Mouse (Mus musculus) ES-E14 (cell line): Measurements from ENCODE around the gene Cfap77. TPM values are rescaled to one million over a fixed set of nuclear protein-coding genes. Genes with fewer than 3 reads are reported as not detected.

Experiments
- DNase-seq: peaks from one replicate; pipeline ENCODE4 v3.0.0-alpha.2; 2013; ENCODE audit warnings: low read depth, low spot score
- H3K27ac ChIP-seq: 2 replicates; pipeline ENCODE4 v1.5.1; 2012; ENCODE audit warnings: low read depth, mild to moderate bottlenecking, low read length, moderate library complexity, mixed read lengths; ENCODE audit not compliant: poor library complexity, insufficient read depth, severe bottlenecking
- H3K36me3 ChIP-seq: 2 replicates; pipeline ENCODE4 v1.6.1; 2012; ENCODE audit warnings: mild to moderate bottlenecking, low read length, moderate library complexity, mixed read lengths; ENCODE audit not compliant: control insufficient read depth, poor library complexity, insufficient read depth, severe bottlenecking
- H3K4me1 ChIP-seq, 2 experiments: fragments of 150-350 bp in 1 of 2; sonication (generic) in 1 of 2; 2 replicates each; pipeline ENCODE4 v1.6.1; 2012; ENCODE audit warnings: low read length in 2 of 2, mild to moderate bottlenecking in 1 of 2, mixed read lengths in 1 of 2; ENCODE audit not compliant: control insufficient read depth in 2 of 2, insufficient read depth in 2 of 2, poor library complexity in 1 of 2
- H3K4me3 ChIP-seq, 2 experiments: fragments of 150-350 bp in 1 of 2; sonication (generic) in 1 of 2; 2 replicates each; pipeline ENCODE4 v1.5.1; 2012; ENCODE audit warnings: low read length in 2 of 2, low read depth in 1 of 2, mild to moderate bottlenecking in 1 of 2, mixed read lengths in 1 of 2; ENCODE audit not compliant: insufficient read depth in 1 of 2, poor library complexity in 1 of 2, severe bottlenecking in 1 of 2
- H3K9ac ChIP-seq: 2 replicates; pipeline ENCODE4 v1.6.1; 2012; ENCODE audit warnings: low read depth, mild to moderate bottlenecking, low read length, mixed read lengths; ENCODE audit not compliant: poor library complexity, insufficient read depth, severe bottlenecking
- H3K9me3 ChIP-seq: fragments of 150-350 bp; sonication (generic); 2 replicates; pipeline ENCODE4 v1.6.1; 2012; ENCODE audit warnings: low read depth, mild to moderate bottlenecking, low read length; ENCODE audit not compliant: control insufficient read depth, insufficient read depth
- CHD2 ChIP-seq: IDR thresholded peaks from 2 replicates; pipeline ENCODE4 v1.6.1; 2014; ENCODE audit warnings: mild to moderate bottlenecking, low read depth, low read length, inconsistent platforms
- HCFC1 ChIP-seq: IDR thresholded peaks from 2 replicates; pipeline ENCODE4 v1.6.1; 2012; ENCODE audit warnings: low read length, inconsistent platforms, borderline replicate concordance; ENCODE audit not compliant: insufficient read depth
- MAFK ChIP-seq: IDR thresholded peaks from 2 replicates; pipeline ENCODE4 v1.6.1; 2014; ENCODE audit warnings: mild to moderate bottlenecking, low read depth, low read length, inconsistent platforms; ENCODE audit not compliant: insufficient read depth
- ZC3H11A ChIP-seq: IDR thresholded peaks from 2 replicates; pipeline ENCODE4 v1.6.1; 2012; ENCODE audit warnings: low read depth, mild to moderate bottlenecking, inconsistent platforms, low read length, borderline replicate concordance
- ZNF384 ChIP-seq: IDR thresholded peaks from 2 replicates; pipeline ENCODE4 v1.6.1; 2012; ENCODE audit warnings: low read depth, low read length, inconsistent platforms
- in situ Hi-C, 2 experiments: fragments of 600-800 bp; cut with MboI; formaldehyde crosslinking; loops; one replicate each; pipeline ENCODE4 v1.15.1; 2025; ENCODE audit warnings: low sequenced_read_pairs in 2 of 2, inconsistent platforms in 1 of 2; ENCODE audit not compliant: unreplicated experiment in 2 of 2
- total RNA-seq: library from RNA; depleted of rRNA; stranded (reverse); fragments of 300-350 nt; gene quantifications from 2 replicates; pipeline ENCODE4 v1.2.3, GENCODE M21; 2012

Cfap77 gene
- total RNA-seq, 1 experiment = 1.0 TPM

GRCm38 (mm10) chr2:28895876-28896275, 159.0 kb downstream of the Cfap77 start:
- no peaks in the 10 kb centered on the region for H3K9me3 ChIP-seq
- H3K9ac ChIP-seq = no peak overlapping the region
- peaks cover 42% of the 10 kb centered on the region for H3K36me3 ChIP-seq
- H3K4me1 ChIP-seq = no peaks in the 10 kb centered on the region
- H3K27ac ChIP-seq = no peak overlapping the region; the same call in 1 of the 2 replicates
- no peak overlapping the region for H3K4me3 ChIP-seq
- in situ Hi-C loops = no loop called here
- TF ChIP-seq HCFC1 (no peak), ZC3H11A (no peak), MAFK (no peak), ZNF384 (no peak), CHD2 (no peak)
- DNase-seq = no peak

- DNase-seq = no peak
- peaks cover 43% of the 10 kb centered on the region for H3K36me3 ChIP-seq
- in situ Hi-C loops = no loop called here
- TF ChIP-seq CHD2 = no peak
- no peak for TF ChIP-seq HCFC1
- TF ChIP-seq ZNF384 = no peak
- no peak for TF ChIP-seq MAFK
- TF ChIP-seq ZC3H11A = no peak
- no peaks in the 10 kb centered on the region for H3K4me1 ChIP-seq
- no peak overlapping the region for H3K9ac ChIP-seq
- no peak overlapping the region for H3K27ac ChIP-seq
- H3K9me3 ChIP-seq = no peaks in the 10 kb centered on the region
- no peak overlapping the region for H3K4me3 ChIP-seq
Measured at GRCm38 (mm10) chr2:28893526-28893925, 161.3 kb downstream of the Cfap77 start.

- Histone ChIP-seq H3K4me3 (no peak overlapping the region), H3K27ac (no peak overlapping the region), H3K36me3 (peaks cover 41% of the 10 kb centered on the region), H3K4me1 (no peaks in the 10 kb centered on the region), H3K9me3 (no peaks in the 10 kb centered on the region), H3K9ac (no peak overlapping the region)
- TF ChIP-seq CHD2 (no peak), HCFC1 (no peak), MAFK (no peak), ZNF384 (no peak), ZC3H11A (no peak)
- no peak for DNase-seq
- in situ Hi-C loops = no loop called here
Measured at GRCm38 (mm10) chr2:28892796-28893195, 162.1 kb downstream of the Cfap77 start.

GRCm38 (mm10) chr2:28884914-28885313, 170.0 kb downstream of the Cfap77 start:
- TF ChIP-seq HCFC1 = no peak
- no peak for TF ChIP-seq MAFK
- TF ChIP-seq ZC3H11A = no peak
- no peak for TF ChIP-seq ZNF384
- no peak for TF ChIP-seq CHD2
- Histone ChIP-seq H3K9me3 (no peaks in the 10 kb centered on the region), H3K27ac (no peak overlapping the region), H3K4me1 (no peaks in the 10 kb centered on the region), H3K36me3 (peaks cover 34% of the 10 kb centered on the region), H3K9ac (no peak overlapping the region), H3K4me3 (no peak overlapping the region)
- in situ Hi-C loops = no loop called here
- DNase-seq = no peak
